Mouse (Mus musculus) left cerebral cortex, postnatal 25 days (tissue): ENCODE measurements around the gene Alkbh6. TPM values are rescaled to one million over a fixed set of nuclear protein-coding genes. Genes with fewer than 3 reads are reported as not detected.
A peak's percentile ranks its signal among the peaks of the same experiment; 100 is the strongest.

Experiments used
- DNase-seq, 2 experiments: peaks; one replicate each; pipeline ENCODE4 v3.0.0; 2022; ENCODE audit warnings: low spot score in 2 of 2, mixed read lengths in 1 of 2
- intact Hi-C: fragments of 180-260 bp; cut with DNase I; formaldehyde crosslinking; loops from one replicate; pipeline ENCODE4 v1.15.1; 2025
- total RNA-seq, 2 experiments: library from RNA; stranded (reverse); gene quantifications; 2 replicates each; pipeline ENCODE4 v1.2.3; 2021

Gene Alkbh6
- total RNA-seq, 2 experiments from 2014 or later, result 63.6 to 64.4 TPM

- DNase-seq, result no peak
- intact Hi-C loops, result no loop called here
Measured at GRCm38 (mm10) chr7:30359276-30359865, 50.9 kb downstream of the Alkbh6 start.

GRCm38 (mm10) chr7:30360028-30360427 is 51.5 kb downstream of the Alkbh6 start:
- DNase-seq, result no peak
- intact Hi-C loops, result no loop called here

GRCm38 (mm10) chr7:30362652-30363343 is 54.3 kb downstream of the Alkbh6 start, which contains the start of gene Lrfn3:
Gene Lrfn3, minus strand, starts transcription at chr7:30362772.
- DNase-seq, result peak; percentile 74 to 86
- intact Hi-C loops, result no loop called here

- no peak for DNase-seq
- intact Hi-C loops, result no loop called here
Measured at GRCm38 (mm10) chr7:30363344-30363738, 54.8 kb downstream of the Alkbh6 start.

Other genes with a start within 250 kb of the Alkbh6 start
- 1 to 10 TPM; 5.0 to 5.1 TPM for gene Zfp82, start 235.8 kb upstream of the Alkbh6 start, total RNA-seq
- not detected for gene Gm26920, start 218.3 kb upstream of the Alkbh6 start, total RNA-seq
- gene Zfp566, start 218.2 kb upstream of the Alkbh6 start, total RNA-seq, result 1 to 10 TPM; 7.2 to 7.5 TPM
- gene Zfp260, start 213.9 kb upstream of the Alkbh6 start, total RNA-seq, result 10 to 100 TPM; 64.5 to 64.6 TPM
- gene Zfp382, start 186.8 kb upstream of the Alkbh6 start, total RNA-seq, result 10 to 100 TPM; 34.9 to 36.0 TPM
- 10 to 100 TPM; 48.5 to 49.7 TPM for gene Zfp146, start 139.0 kb upstream of the Alkbh6 start, total RNA-seq
- 1 to 10 TPM; 5.5 to 6.0 TPM for gene Cox7a1, start 124.6 kb upstream of the Alkbh6 start, total RNA-seq
- gene Capns1, start 109.9 kb upstream of the Alkbh6 start, total RNA-seq, result 100 to 1,000 TPM; 180 to 183 TPM
- 10 to 100 TPM; 57.6 to 59.5 TPM for gene Polr2i, start 76.8 kb upstream of the Alkbh6 start, total RNA-seq
- 100 to 1,000 TPM; 130 to 143 TPM for gene Tbcb, start 76.4 kb upstream of the Alkbh6 start, total RNA-seq
- gene Ovol3, start 73.0 kb upstream of the Alkbh6 start, total RNA-seq, result not detected
- under 1 TPM in 1 of 2 experiments, not detected in 1; 0.34 TPM for gene Thap8, start 28.6 kb upstream of the Alkbh6 start, total RNA-seq
- gene Wdr62, start 28.3 kb upstream of the Alkbh6 start, total RNA-seq, result 1 to 10 TPM in 1 of 2 experiments, under 1 TPM in 1; 0.73 to 1.5 TPM
- gene Clip3, start 17.0 kb upstream of the Alkbh6 start, total RNA-seq, result 100 to 1,000 TPM; 467 to 489 TPM
- 1 to 10 TPM; 8.4 to 8.7 TPM for gene Syne4, start 6.1 kb downstream of the Alkbh6 start, total RNA-seq
- gene E130208F15Rik, start 13.0 kb downstream of the Alkbh6 start, total RNA-seq, result under 1 TPM; 0.32 to 0.55 TPM
- 1 to 10 TPM; 7.2 to 7.8 TPM for gene Sdhaf1, start 15.2 kb downstream of the Alkbh6 start, total RNA-seq
- 10 to 100 TPM; 34.0 to 35.2 TPM for gene Lrfn3, start 54.1 kb downstream of the Alkbh6 start, total RNA-seq
- gene Tyrobp, start 105.0 kb downstream of the Alkbh6 start, total RNA-seq, result 10 to 100 TPM; 28.7 to 29.8 TPM
- gene Hcst, start 111.1 kb downstream of the Alkbh6 start, total RNA-seq, result 1 to 10 TPM in 1 of 2 experiments, not detected in 1; 1.2 TPM
- gene Nfkbid, start 113.0 kb downstream of the Alkbh6 start, total RNA-seq, result 1 to 10 TPM; 2.6 to 2.7 TPM
- 1,000 to 10,000 TPM; 1,270 to 1,289 TPM for gene Aplp1, start 136.8 kb downstream of the Alkbh6 start, total RNA-seq
- 10 to 100 TPM; 11.4 to 11.7 TPM for gene Kirrel2, start 149.0 kb downstream of the Alkbh6 start, total RNA-seq
- gene Nphs1, start 149.6 kb downstream of the Alkbh6 start, total RNA-seq, result 1 to 10 TPM in 1 of 2 experiments, under 1 TPM in 1; 0.78 to 1.5 TPM
- not detected for gene Prodh2, start 184.9 kb downstream of the Alkbh6 start, total RNA-seq
- 100 to 1,000 TPM; 190 to 213 TPM for gene Arhgap33, start 226.3 kb downstream of the Alkbh6 start, total RNA-seq
- 1 to 10 TPM; 5.1 to 6.4 TPM for gene Hspb6, start 243.5 kb downstream of the Alkbh6 start, total RNA-seq
- 1 to 10 TPM; 5.2 to 5.5 TPM for gene Proser3, start 243.6 kb downstream of the Alkbh6 start, total RNA-seq